Mouse (Mus musculus) kidney, postnatal 36 days (tissue): ENCODE data around the gene Madcam1.

Experiments
- DNase-seq, 2 experiments: peaks; one replicate each; pipeline ENCODE4 v3.0.0; 2021 to 2022; ENCODE audit warnings: mixed read lengths in 2 of 2

Madcam1 gene

DNA sequence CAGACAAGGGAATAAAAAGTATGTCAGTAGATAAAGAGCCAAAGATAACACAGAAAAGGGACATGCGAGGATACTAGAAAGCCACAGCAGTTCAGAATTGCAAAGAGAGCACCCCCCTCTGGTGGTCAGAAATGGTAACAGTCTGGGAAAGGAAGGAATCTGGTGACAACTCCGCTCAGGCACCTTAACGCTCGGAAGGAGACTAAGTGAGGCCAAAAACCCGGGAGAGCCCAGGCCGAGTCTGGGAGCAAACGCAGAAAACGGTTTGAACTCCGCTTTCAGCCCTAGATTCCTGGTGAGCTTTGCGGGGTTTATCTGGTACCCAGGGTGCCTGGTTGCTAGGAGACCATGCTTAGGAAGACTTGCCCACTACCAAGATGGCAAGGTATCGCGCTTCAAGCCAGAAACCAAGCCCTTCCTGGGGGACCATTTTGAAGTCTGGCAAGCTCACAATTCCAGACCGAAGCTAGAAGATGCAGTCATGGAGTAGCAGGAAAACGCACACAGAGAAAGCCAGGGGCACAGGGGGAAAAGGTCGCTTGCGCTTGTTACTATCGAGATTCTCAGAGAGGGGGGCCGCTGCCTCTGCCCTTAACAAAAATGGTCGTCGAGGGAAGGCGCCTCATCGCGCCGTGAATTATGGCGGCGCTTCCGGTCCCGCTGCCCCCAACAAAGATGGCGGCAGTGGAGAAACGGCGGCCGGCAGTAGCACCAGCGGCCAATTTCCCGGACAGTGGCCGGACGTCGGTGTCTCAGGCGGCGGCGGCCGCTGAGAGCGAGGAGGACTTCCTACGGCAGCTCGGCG lies 4.6 kb downstream of the Madcam1 start, which contains the start of gene Tpgs1:
Gene Tpgs1, plus strand, starts transcription at position 599 of the 805 bp plus-strand sequence.
- peak; percentile 91 to 92 for DNase-seq

DNA sequence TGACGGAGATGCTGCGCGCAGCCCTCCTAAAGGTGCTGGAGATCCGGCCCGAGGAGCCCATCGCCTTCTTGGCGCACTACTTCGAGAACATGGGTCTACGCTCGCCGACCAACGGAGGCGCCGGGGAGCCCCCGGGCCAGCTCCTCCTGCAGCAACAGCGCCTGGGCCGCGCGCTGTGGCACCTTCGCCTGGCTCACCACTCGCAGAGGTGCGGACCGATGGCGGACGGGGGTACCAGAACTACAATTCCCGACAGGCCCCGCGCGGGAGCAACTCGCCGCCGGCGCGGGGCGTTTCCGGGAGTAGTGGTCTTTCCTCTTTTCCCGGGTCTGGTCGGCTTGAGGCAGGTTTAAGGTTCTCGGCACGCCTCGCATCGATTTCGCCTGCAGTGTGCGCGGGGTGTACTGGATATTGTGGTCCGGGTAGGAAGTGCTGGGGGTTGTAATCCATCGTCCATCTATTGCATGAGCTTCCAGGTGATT lies 5.3 kb downstream of the Madcam1 start:
- DNase-seq = peak; percentile 65 to 88

- DNase-seq = no peak
These were observed 5.9 kb downstream of the Madcam1 start for GRCm38 (mm10) chr10:79670071-79670888.

DNA sequence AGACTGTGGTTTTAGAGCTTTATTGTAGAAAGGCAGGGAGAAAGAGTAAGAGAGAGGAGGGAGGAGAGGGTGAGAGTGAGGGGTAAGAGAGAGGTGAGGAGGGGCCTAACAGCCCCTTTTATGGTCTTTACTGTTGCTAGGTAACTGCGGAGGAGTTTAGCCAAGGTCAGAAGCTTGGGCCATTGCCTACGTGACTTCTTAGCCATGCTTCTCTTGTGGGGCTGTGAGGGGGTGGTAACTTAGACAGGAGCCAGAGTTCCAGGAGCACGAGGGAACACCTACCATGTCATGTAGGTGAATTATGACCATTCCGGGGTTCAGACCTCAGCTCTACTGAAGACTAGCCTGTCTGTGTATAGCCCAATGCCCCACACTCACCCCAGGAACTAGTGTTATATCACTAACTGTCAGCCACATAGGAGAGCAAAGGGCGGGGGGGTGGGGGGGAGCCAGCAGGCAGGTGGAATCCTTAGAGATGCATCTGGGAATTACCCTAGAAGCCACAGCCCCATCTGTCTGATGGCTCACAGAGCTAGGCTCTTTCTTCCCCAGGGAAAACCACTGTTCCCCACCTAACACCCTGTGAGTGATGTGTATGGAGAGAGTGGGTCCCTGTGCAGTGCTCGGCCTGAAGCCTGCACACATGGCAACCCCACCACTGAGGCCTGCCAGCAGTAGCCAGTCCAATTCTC lies 7.2 kb downstream of the Madcam1 start:
- DNase-seq = no peak

DNA sequence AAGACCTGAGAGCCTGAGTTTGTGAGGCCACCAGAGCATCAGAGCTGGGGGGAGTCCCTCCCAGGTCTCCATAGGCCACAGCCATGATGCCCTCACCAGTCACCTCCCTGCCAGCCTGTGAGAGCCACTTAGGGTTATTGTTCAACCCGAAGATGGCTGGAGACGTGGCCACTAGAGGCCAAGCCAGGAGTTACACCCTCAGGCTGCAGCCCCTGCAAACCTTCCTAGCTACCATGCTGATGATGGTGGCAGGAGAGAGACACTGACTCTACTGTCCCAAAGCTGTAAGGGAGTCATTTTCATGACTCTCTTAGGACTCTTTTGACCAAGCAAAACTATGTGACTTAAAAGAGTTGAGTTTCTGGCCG lies 7.7 kb downstream of the Madcam1 start:
- peak in 1 of 2 experiments; percentile 33 for DNase-seq

DNA sequence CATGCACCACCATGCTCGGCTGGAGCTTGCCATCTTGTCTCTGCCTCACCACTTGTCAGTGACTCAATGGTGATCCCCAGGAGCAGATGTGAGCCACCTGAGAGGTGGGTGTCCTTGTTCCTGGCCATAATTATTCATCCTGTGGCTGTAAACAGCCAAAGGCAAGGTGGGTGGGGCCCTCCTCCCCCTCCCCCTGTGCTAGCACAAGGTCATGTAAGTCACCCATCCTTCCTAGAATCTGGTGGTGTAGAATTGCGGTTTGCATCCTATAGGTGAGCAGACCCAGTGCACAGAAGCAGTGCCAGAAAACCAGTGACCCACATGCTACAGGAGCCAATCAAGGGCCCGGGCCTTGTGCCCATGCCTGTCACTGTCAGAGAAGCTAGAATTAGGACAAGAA lies 8.7 kb downstream of the Madcam1 start:
- DNase-seq = no peak

DNA sequence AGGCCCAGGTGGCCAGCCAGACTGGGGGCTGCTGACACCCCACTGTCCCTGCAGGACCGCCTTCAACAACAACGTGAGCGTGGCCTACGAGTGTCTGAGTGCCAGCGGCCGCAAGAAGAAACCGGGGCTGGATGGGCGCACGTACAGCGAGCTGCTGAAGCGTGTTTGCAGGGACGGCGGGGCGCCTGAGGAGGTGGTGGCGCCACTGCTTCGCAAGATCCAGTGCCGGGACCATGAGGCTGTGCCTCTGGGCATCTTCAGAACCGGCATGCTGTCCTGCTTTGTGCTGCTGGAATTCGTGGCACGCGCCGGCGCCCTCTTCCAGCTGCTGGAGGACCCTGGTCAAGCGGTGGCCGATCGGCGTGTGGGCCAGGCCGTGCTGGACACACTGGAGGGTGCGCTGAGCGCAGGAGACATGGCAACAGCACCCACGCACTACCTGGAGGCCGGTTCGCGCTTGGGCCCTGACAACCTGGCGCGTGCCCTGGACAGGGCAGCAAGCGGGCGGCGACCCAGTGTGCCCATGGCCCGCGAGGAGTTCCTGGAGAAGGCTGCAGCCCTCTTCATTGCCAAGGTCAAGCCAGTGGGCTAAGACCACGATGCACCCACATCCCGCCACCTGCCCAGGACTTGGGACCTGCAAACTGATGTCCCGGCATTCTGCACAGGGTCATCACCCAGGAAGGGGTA lies 11.1 kb downstream of the Madcam1 start:
- no peak for DNase-seq

DNA sequence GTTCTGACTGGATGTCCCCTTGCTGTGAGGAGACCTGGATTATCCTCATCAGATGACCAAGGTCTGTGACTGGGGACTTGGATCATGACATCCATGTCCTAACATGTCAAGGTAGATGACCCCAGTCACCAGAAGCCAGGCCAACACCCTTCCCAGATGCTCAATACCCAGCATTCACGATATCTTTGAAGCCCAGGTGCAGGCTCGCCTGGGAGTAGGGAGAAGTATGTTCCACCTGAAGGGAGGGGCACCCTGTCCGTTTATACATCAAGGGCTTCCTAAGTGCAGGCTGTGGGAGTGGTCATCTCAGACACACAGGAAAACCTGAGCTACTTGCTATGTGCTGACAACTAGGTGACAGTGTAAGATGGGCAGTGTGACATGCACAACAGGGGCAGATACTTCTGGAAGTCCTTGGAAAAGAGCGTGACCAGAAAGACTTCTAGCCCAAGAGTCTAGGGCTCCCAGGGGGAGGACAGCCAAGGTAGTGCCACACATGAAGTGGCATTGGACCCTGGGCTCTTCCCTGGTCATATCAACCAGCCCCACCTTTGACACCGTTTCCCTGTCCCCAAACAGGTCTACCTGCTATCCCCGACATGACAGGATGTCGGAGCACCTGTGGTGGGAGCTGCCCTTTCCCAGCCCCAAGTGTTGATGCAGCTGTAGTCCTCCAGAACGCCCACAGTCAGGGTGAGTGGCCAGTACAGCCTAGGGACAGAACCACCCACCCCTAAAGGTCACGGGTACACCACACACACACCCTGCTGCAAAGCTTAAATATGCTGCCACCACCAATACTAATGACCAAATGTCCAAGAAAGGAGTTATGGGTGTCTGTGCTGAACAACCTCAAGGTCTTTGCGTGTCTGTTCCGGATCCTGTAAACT lies 16.5 kb downstream of the Madcam1 start:
- no peak for DNase-seq

DNA sequence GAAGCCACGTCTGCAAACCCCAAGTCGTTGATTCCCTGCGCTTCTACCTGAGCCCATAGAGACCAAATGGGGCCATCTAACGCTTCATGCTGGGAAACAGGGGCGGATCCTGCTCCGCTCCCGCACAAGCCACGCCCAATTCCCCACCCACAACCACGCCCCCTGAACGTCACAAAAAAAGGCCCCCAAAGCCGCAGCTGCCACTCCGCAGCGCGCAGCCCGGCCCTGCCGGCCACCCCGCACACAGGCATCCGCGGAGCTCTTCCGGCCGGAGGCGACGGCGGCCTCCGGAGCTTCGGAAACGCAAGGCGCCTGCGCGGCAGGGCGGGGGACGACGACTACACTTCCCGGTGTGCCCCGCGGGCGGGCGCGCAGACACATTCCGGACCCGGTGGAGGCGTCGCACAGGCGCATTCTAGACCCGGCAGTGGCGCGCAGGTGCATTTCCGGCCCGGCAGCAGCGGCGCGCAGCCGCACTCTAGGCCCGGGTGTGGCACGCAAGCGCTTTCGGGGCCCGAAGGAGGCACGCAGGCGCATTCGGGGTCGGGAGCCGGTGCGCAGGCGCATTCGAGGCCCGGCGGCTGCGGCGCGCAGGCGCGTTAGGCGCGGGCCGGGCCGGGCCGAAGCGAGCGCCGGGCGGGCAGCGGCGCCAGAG lies 17.4 kb downstream of the Madcam1 start, which contains the start of gene Cdc34:
Gene Cdc34, plus strand, starts transcription at position 605 of the 655 bp plus-strand sequence.
- peak; percentile 99 to 100 for DNase-seq

DNA sequence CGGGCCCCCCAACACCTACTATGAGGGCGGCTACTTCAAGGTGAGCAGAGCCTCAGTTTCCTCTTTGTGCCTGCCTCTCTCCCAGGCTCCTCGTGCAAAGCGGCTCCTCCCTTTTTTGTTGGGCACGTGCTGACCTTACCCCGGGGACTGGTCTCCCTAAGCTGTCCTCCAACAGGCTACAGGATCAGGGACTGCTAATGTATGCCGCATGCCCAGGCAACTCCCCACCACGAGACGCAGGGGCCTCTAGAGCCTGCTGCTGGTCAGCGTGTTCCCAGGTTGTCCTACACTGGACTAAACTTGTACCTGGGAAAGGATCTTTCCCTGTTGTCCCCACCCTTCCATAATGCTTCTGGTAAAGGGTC lies 18.2 kb downstream of the Madcam1 start:
- DNase-seq = peak in 1 of 2 experiments; percentile 43

- DNase-seq = peak; percentile 67 to 87
These were observed 18.7 kb downstream of the Madcam1 start for GRCm38 (mm10) chr10:79682916-79683582.

DNA sequence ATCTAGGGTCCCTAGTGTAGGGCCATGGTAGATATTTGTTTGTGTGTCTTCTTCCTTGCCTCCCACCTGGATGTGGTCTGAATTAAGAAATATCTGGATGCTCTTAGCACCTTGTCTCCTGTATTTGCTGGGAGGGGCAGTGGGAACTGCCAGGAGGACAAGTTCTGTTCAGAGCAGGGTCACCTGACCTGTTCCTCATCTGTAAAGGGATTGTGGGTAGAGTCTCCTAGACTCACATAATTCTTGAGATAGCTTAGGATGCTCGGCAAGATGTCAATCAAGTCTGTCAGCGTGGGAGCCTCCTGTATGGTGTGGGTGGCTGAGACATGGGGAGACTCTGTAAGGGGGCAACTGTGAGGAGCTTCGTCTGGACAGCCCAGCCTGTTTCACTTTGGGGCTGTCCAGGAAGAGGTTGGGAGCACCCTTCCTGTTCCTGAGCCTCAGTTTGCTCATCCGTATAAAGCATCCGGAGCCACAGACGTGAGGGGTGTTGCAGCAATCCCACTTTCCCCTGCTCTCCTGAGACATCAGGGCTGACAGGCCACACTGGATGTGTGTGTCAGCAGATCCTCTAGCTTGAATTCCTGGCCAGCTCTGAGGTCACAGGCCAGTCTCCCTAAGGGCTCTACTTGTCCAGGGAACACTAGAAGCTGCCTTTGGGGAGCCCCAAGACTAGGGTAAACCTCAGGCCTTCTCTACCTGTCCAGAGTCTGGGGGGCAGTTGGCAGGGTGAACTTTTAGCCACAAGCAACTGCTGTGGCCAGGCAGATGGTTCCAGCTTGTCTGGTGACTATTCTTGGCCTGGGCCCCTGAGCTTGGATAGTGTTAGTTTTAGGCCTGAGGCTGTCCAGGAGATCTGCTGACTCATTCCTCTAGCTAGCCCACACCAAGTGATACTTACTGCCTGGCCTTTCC lies 19.6 kb downstream of the Madcam1 start:
- DNase-seq = peak; percentile 28 to 43

DNA sequence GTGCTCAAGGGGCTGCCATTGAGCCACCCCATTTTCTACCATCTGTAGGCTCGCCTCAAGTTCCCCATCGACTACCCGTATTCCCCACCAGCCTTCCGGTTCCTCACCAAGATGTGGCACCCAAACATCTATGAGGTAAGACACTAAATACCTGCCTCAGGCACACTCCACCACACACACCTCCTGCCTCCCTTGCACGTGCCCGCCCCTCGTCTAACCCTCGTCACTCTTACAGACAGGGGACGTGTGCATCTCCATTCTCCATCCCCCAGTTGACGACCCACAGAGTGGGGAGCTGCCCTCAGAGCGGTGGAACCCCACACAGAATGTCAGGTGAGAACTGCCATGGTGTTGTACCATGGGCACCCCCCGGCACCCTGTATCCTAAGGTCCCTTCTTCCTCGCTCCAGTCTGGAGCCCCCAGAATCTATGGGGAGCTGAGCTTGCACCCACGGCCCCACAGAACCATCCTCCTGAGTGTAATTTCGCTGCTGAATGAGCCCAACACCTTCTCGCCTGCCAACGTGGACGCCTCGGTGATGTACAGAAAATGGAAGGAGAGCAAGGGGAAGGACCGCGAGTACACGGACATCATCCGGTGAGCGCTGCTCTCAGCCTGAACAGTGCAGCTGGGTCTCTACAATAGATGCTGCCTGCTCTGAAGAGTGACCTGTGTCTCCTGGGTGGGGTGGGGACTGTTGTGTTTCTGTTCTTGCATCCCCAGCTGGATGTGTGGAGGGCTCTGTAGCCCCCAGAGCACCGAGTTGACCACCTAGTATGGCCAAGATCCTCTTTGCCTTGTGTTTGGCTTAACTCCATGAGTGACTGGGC lies 20.6 kb downstream of the Madcam1 start:
- DNase-seq = no peak

GRCm38 (mm10) chr10:79686219-79686618 lies 21.9 kb downstream of the Madcam1 start:
- no peak for DNase-seq

- no peak for DNase-seq
These were observed 22.3 kb downstream of the Madcam1 start for GRCm38 (mm10) chr10:79686691-79687090.

DNA sequence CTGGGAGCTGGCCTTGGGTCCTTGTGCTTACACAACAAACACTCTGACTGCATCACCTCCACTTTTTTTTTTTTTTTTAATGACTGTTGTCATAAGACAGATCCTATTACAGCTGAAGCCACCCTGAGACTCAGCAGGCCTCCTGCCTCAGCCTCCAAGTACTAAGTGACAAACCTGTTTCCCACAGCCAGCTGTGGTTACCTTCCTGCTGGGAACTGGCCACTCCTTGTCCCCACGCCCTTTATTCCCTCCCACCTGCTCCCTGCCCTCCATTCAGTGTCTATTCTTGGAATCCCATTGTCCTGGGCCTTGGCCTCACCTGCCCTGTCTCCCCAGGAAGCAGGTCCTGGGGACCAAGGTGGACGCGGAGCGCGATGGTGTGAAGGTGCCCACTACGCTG lies 23.2 kb downstream of the Madcam1 start:
- DNase-seq = no peak

DNA sequence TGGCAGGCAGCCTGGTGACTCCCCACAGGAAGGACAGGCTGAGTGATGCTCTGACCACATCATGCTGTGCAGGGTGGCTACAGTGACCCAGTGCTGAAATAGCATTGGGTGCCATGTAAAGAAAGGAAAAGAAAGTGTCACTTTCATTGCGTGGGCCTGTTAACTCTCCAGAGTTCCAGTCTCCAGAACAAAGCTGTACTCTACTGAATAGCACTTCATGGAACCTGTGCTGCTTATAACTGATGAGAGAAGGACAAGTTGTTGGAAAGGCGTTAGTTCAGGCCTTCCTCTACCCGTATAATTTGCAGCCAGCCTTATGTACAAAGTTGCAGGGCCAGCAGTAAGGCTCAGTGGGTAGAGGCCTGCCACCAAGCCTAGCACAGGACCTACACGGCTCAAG lies 24.4 kb downstream of the Madcam1 start, which contains the start of gene Gzmm:
Gene Gzmm, plus strand, starts transcription at position 301 of the 400 bp plus-strand sequence.
- DNase-seq = no peak

- DNase-seq = no peak
These were observed 24.8 kb downstream of the Madcam1 start for GRCm38 (mm10) chr10:79689178-79689577.
